Mouse (Mus musculus): ENCODE measurements around the gene Dlg2. TPM values are rescaled to one million over a fixed set of nuclear protein-coding genes. Genes with fewer than 3 reads are reported as not detected.

Dlg2 gene
- polyA plus RNA-seq, 1 experiment from 2014 or later: 0.51 TPM

DNA sequence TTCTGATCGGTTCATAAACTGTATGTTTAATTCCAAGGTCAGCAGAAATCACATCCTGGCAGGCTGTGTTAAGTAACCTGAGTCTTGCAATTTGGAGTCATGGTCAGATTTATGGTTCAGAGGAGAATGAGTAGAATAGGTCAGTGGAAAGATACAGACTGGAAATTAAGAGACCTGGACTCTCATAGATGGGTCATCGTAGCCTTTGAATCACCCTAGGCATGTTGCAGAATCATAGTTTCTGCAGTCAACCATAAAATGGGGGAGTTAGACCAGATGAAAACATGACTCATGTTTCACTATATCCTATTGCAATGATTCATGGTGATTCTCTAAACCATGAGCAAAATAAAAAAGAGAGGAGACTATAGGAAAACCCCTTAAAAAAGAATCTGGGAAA lies 1213.4 kb downstream of the Dlg2 start:
- H3K9ac ChIP-seq (ENCODE audit: low read depth, low read length): no peak overlapping the region
- no peak overlapping the region for H3K4me3 ChIP-seq (ENCODE audit: low read depth, low read length)
- H3K27me3 ChIP-seq (ENCODE audit: control insufficient read depth, insufficient read depth, low read depth, low read length): no peaks in the 10 kb centered on the region
- 62% methylated on average over 2 of the region's 2 CpGs for WGBS (ENCODE audit: insufficient replicate concordance)
- H3K9me3 ChIP-seq (replicated peaks; ENCODE audit: control insufficient read depth, low read length): no peaks in the 10 kb centered on the region
- no peaks in the 10 kb centered on the region for H3K36me3 ChIP-seq (ENCODE audit: control insufficient read depth, insufficient read depth)
- no peak overlapping the region for H3K4me2 ChIP-seq (ENCODE audit: low read depth, low read length)
- H3K27ac ChIP-seq (ENCODE audit: low read length): no peak overlapping the region
- no peaks in the 10 kb centered on the region for H3K4me1 ChIP-seq (ENCODE audit: control insufficient read depth, low read depth, low read length)
- ATAC-seq (ENCODE audit: low read depth): no peak

DNA sequence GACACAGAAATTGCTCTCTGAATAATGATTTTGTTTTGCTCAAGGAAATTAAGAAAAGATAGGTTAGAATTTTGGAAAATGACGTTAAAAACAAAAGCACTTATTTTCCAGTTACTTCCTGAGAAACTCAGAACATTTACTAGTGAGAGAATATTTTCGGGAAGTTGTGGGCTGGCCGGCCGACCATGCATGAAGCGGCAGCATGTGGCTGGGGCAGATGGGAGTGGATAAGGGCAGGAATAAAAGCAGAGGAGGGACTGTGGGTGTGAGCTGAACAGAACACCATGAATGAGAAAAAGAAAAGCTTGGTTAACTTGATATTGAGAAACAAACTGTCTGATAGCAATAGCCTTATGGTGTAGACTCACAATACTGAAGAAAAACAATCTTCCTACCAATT lies 1233.4 kb downstream of the Dlg2 start:
- H3K9ac ChIP-seq (ENCODE audit: low read depth, low read length): no peak overlapping the region
- H3K4me2 ChIP-seq (ENCODE audit: low read depth, low read length): no peak overlapping the region
- H3K9me3 ChIP-seq (replicated peaks; ENCODE audit: control insufficient read depth, low read length): no peaks in the 10 kb centered on the region
- H3K4me3 ChIP-seq (ENCODE audit: low read depth, low read length): no peak overlapping the region
- H3K4me1 ChIP-seq (ENCODE audit: control insufficient read depth, low read depth, low read length): no peaks in the 10 kb centered on the region
- no peaks in the 10 kb centered on the region for H3K27me3 ChIP-seq (ENCODE audit: control insufficient read depth, insufficient read depth, low read depth, low read length)
- no peak for ATAC-seq (ENCODE audit: low read depth)
- no peak overlapping the region for H3K27ac ChIP-seq (ENCODE audit: low read length)
- WGBS (ENCODE audit: insufficient replicate concordance): 26% methylated on average over 5 of the region's 5 CpGs
- no peaks in the 10 kb centered on the region for H3K36me3 ChIP-seq (ENCODE audit: control insufficient read depth, insufficient read depth)

DNA sequence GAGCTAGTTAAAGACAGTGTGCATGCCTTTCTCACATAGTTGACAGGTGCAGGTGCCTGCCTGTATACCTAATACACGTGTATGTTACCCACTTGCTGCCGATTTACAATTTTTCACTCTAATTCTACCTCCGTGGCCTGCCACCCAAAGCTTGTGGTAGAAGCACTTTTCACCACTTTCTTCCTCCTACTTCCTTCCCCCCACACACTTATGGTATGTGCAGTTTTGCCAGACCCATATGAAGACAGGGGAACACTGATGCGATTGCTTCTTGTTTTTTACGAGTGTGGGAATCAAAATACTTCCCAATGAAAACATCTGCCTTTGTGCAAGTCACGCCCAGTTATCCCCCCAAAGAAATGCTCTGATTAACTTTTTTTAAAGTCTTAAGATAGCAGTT lies 1234.7 kb downstream of the Dlg2 start:
- 33% methylated on average over 6 of the region's 6 CpGs for WGBS (ENCODE audit: insufficient replicate concordance)
- no peak overlapping the region for H3K4me2 ChIP-seq (ENCODE audit: low read depth, low read length)
- H3K9me3 ChIP-seq (replicated peaks; ENCODE audit: control insufficient read depth, low read length): no peaks in the 10 kb centered on the region
- H3K4me3 ChIP-seq (ENCODE audit: low read depth, low read length): no peak overlapping the region
- no peaks in the 10 kb centered on the region for H3K36me3 ChIP-seq (ENCODE audit: control insufficient read depth, insufficient read depth)
- ATAC-seq (ENCODE audit: low read depth): no peak
- no peak overlapping the region for H3K9ac ChIP-seq (ENCODE audit: low read depth, low read length)
- no peak overlapping the region for H3K27ac ChIP-seq (ENCODE audit: low read length)
- H3K27me3 ChIP-seq (ENCODE audit: control insufficient read depth, insufficient read depth, low read depth, low read length): no peaks in the 10 kb centered on the region
- H3K4me1 ChIP-seq (ENCODE audit: control insufficient read depth, low read depth, low read length): no peaks in the 10 kb centered on the region

DNA sequence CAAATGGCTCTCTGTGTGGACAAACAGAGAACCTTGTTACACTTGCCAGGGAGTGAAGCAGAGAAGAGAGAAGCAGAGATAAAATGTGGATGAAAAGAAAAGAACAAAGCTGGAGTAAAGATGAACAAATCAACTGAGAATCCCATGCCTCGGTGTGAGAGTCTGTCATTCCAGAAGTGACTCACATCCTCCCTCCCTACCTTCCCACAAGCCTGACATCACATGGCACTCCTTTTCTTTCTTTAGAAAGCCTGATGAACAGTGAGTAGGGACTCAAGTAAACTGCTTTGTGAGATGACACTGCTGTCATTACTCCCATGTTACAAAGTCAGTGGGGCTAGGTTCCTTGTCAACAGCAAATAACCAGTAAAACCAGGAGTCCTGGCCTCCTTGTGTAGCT lies 1239.3 kb downstream of the Dlg2 start:
- Histone ChIP-seq H3K4me3 (ENCODE audit: low read depth, low read length) (no peak overlapping the region), H3K9me3 (replicated peaks; ENCODE audit: control insufficient read depth, low read length) (no peaks in the 10 kb centered on the region), H3K36me3 (ENCODE audit: control insufficient read depth, insufficient read depth) (no peaks in the 10 kb centered on the region), H3K27ac (ENCODE audit: low read length) (no peak overlapping the region), H3K4me2 (ENCODE audit: low read depth, low read length) (no peak overlapping the region), H3K4me1 (ENCODE audit: control insufficient read depth, low read depth, low read length) (no peaks in the 10 kb centered on the region), H3K27me3 (ENCODE audit: control insufficient read depth, insufficient read depth, low read depth, low read length) (no peaks in the 10 kb centered on the region), H3K9ac (ENCODE audit: low read depth, low read length) (no peak overlapping the region)
- 61% methylated on average over 1 of the region's 1 CpGs for WGBS (ENCODE audit: insufficient replicate concordance)
- ATAC-seq (ENCODE audit: low read depth): no peak

- Histone ChIP-seq H3K36me3 (ENCODE audit: control insufficient read depth, insufficient read depth) (no peaks in the 10 kb centered on the region), H3K9ac (ENCODE audit: low read depth, low read length) (no peak overlapping the region), H3K4me3 (ENCODE audit: low read depth, low read length) (no peak overlapping the region), H3K27me3 (ENCODE audit: control insufficient read depth, insufficient read depth, low read depth, low read length) (no peaks in the 10 kb centered on the region), H3K27ac (ENCODE audit: low read length) (no peak overlapping the region), H3K4me2 (ENCODE audit: low read depth, low read length) (no peak overlapping the region), H3K4me1 (ENCODE audit: control insufficient read depth, low read depth, low read length) (no peaks in the 10 kb centered on the region), H3K9me3 (replicated peaks; ENCODE audit: control insufficient read depth, low read length) (no peaks in the 10 kb centered on the region)
- 24% methylated on average over 6 of the region's 6 CpGs for WGBS (ENCODE audit: insufficient replicate concordance)
- no peak for ATAC-seq (ENCODE audit: low read depth)
Measured at GRCm38 (mm10) chr7:91716696-91717095, 1240.2 kb downstream of the Dlg2 start.

GRCm38 (mm10) chr7:91720318-91720717 lies 1243.8 kb downstream of the Dlg2 start:
- H3K27me3 ChIP-seq (ENCODE audit: control insufficient read depth, insufficient read depth, low read depth, low read length): no peaks in the 10 kb centered on the region
- H3K4me3 ChIP-seq (ENCODE audit: low read depth, low read length): no peak overlapping the region
- no peaks in the 10 kb centered on the region for H3K9me3 ChIP-seq (replicated peaks; ENCODE audit: control insufficient read depth, low read length)
- H3K4me1 ChIP-seq (ENCODE audit: control insufficient read depth, low read depth, low read length): no peaks in the 10 kb centered on the region
- H3K4me2 ChIP-seq (ENCODE audit: low read depth, low read length): no peak overlapping the region
- H3K27ac ChIP-seq (ENCODE audit: low read length): no peak overlapping the region
- no peaks in the 10 kb centered on the region for H3K36me3 ChIP-seq (ENCODE audit: control insufficient read depth, insufficient read depth)
- ATAC-seq (ENCODE audit: low read depth): no peak
- no peak overlapping the region for H3K9ac ChIP-seq (ENCODE audit: low read depth, low read length)

DNA sequence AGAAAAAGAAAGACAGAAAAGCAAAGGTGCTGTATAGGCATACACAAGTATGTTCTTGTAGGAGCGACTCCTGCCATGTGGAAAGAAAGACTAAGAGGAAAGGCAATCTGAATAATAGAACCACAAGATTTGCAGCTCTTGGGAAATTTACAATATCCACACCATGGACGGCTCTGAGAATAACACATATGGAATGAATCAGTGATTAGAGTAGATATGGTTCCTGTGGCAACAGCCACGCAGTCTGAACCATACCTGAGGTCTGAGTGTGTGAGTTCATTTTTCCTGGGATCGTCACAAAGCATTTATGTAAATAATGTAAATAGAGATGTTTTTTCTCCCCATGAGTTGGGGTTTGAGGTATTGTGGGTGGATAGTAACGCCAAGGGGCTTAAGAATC lies 1247.9 kb downstream of the Dlg2 start:
- Histone ChIP-seq H3K4me3 (ENCODE audit: low read depth, low read length) (no peak overlapping the region), H3K4me2 (ENCODE audit: low read depth, low read length) (no peak overlapping the region), H3K27ac (ENCODE audit: low read length) (no peak overlapping the region), H3K9me3 (replicated peaks; ENCODE audit: control insufficient read depth, low read length) (no peaks in the 10 kb centered on the region), H3K4me1 (ENCODE audit: control insufficient read depth, low read depth, low read length) (no peaks in the 10 kb centered on the region), H3K36me3 (ENCODE audit: control insufficient read depth, insufficient read depth) (no peaks in the 10 kb centered on the region), H3K9ac (ENCODE audit: low read depth, low read length) (no peak overlapping the region), H3K27me3 (ENCODE audit: control insufficient read depth, insufficient read depth, low read depth, low read length) (no peaks in the 10 kb centered on the region)
- ATAC-seq (ENCODE audit: low read depth): no peak
- 54% methylated on average over 5 of the region's 5 CpGs for WGBS (ENCODE audit: insufficient replicate concordance)

DNA sequence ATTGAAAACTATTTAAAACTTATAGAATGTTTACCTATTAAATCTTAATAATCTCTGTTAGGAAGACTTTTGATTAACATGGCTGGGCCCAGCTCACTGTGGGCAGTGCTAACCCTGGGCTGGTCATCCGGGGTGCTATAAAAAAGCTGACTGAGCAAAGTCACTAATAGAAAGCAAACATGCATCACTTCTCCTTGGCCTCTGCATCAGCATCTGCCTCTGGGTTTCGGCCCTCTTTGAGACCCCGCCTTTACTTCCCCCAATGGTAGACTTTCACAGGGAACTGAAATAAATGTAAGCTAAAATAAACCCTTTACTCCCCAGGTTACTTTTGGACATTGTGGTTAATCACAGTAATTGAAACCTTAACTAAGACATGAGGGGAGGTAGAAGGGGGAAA lies 1264.3 kb downstream of the Dlg2 start:
- H3K4me1 ChIP-seq (ENCODE audit: control insufficient read depth, low read depth, low read length): no peaks in the 10 kb centered on the region
- no peak for ATAC-seq (ENCODE audit: low read depth)
- no peak overlapping the region for H3K9ac ChIP-seq (ENCODE audit: low read depth, low read length)
- H3K4me3 ChIP-seq (ENCODE audit: low read depth, low read length): no peak overlapping the region
- 50% methylated on average over 3 of the region's 3 CpGs for WGBS (ENCODE audit: insufficient replicate concordance)
- no peak overlapping the region for H3K4me2 ChIP-seq (ENCODE audit: low read depth, low read length)
- no peaks in the 10 kb centered on the region for H3K27me3 ChIP-seq (ENCODE audit: control insufficient read depth, insufficient read depth, low read depth, low read length)
- H3K27ac ChIP-seq (ENCODE audit: low read length): no peak overlapping the region
- H3K36me3 ChIP-seq (ENCODE audit: control insufficient read depth, insufficient read depth): no peaks in the 10 kb centered on the region
- no peaks in the 10 kb centered on the region for H3K9me3 ChIP-seq (replicated peaks; ENCODE audit: control insufficient read depth, low read length)

DNA sequence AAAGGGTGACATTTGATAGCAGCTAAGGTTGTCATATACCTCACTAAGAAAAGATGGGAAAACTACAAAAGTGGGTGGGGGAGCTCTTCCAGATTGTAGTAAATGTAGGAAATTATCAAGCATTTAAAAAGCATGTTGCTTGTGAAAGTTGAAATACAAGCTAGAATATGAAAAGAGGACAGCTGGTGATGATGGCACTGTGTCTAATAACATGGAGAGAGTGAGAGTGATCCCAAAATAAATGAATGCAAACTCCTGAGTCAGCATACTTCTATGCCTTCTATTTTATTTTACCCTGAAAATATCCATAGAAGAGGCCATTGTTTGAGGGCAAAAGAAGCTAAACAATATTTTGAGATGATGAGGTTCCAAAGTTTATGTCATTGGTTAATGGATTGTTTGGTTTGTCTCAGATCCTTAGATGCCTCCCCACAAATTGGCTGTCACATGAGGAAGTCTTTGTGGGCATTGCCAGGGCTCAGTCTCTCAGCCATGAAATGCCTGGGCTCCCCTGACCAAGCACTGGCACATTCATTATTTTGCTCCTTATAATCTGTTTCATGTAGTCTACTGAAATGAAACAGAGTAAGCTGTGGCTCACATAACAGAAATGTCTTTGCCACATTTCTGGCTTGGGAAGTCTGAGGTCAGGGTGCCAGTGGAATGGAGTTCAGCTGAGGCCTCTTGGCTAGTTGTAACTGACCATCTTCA lies 1276.8 kb downstream of the Dlg2 start:
- no peak overlapping the region for H3K27ac ChIP-seq (ENCODE audit: low read length)
- no peak overlapping the region for H3K4me2 ChIP-seq (ENCODE audit: low read depth, low read length)
- no peaks in the 10 kb centered on the region for H3K27me3 ChIP-seq (ENCODE audit: control insufficient read depth, insufficient read depth, low read depth, low read length)
- no peaks in the 10 kb centered on the region for H3K4me1 ChIP-seq (ENCODE audit: control insufficient read depth, low read depth, low read length)
- H3K9ac ChIP-seq (ENCODE audit: low read depth, low read length): no peak overlapping the region
- H3K9me3 ChIP-seq (replicated peaks; ENCODE audit: control insufficient read depth, low read length): no peaks in the 10 kb centered on the region
- no peak for ATAC-seq (ENCODE audit: low read depth)
- H3K4me3 ChIP-seq (ENCODE audit: low read depth, low read length): no peak overlapping the region
- no peaks in the 10 kb centered on the region for H3K36me3 ChIP-seq (ENCODE audit: control insufficient read depth, insufficient read depth)

All from liver, embryonic 16.5 days (tissue).